Mouse (Mus musculus) erythroid progenitor cell, adult 5-6 weeks (primary cell): ENCODE data around the gene Hmx1. TPM values are rescaled to one million over a fixed set of nuclear protein-coding genes. Genes with fewer than 3 reads are reported as not detected.

Experiments
- ATAC-seq: replicated peaks from 2 replicates; pipeline ENCODE4 v1.8.0; 2016; ENCODE audit warnings: moderate number of reproducible peaks, mild to moderate bottlenecking, moderate TSS enrichment, inconsistent platforms; ENCODE audit not compliant: poor library complexity, low FRiP score, severe bottlenecking
- total RNA-seq, 2 experiments: library from RNA; stranded (forward) in 1 of 2; stranded (reverse) in 1 of 2; fragments of 150-400 nt in 1 of 2; fragments of 186-747, 209-891 nt in 1 of 2; gene quantifications; 2 replicates each; pipeline versions ENCODE4 v1.2.3 to v1.2.4; 2015 to 2017; ENCODE audit warnings: low replicate concordance in 2 of 2

Gene Hmx1
- total RNA-seq (2015; ENCODE audit: low replicate concordance) (not detected in 2 replicates), total RNA-seq (2017; ENCODE audit: low replicate concordance) (not detected in 2 replicates)

DNA sequence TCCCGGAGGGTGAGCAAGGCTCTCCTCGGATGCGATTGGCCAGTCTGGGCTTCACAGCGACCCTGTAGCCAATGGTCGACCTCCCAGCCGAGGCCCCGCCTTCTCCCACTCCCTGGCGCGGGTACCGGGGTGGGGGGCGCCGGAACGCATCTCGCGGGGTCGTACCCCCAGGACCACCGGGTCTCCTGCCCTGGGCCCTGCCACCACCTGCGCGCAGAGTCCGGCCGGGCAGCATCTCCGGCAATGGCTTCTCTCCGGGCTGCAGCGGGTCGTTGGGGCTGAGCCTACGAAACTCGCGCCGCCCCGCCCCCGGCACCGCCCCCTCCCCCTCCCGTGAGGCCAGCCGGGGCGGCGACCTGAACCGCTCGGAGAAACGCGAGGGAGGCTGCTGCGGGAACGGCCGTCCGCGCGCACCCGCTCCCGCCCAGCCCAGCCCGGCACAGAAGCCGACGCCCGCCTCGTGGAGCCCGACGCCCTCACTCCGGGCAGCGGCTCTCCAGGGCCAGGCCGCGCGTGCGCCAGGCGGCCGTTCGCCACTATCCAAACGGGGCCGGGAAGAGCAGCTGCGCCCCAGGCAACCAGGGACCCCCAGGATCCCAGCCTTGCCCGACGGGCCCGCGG, at the start of gene Hmx1:
TSS of gene Hmx1 (plus strand) at position 618 of the 621 bp plus-strand sequence.
- ATAC-seq = no peak

DNA sequence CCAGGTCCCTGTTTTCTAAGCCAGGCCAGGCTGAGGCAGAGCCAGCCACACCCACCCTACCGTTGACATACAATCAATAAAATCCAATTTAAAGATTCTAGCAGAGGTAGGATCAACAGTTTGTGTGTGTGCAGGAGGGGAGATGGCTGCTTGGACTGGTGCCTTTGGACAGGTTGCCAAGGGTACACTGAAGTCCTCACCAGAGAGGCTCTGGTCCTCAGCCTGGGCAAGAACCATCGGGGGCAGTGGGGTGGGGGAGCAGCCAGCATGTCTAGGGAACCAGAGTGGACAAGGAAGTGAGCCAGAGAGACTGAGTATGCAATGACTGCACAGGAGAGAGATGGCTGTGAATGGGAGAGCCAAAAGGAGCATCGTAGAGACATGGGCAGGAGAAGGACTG, 43.8 kb upstream of the Hmx1 start:
- no peak for ATAC-seq

DNA sequence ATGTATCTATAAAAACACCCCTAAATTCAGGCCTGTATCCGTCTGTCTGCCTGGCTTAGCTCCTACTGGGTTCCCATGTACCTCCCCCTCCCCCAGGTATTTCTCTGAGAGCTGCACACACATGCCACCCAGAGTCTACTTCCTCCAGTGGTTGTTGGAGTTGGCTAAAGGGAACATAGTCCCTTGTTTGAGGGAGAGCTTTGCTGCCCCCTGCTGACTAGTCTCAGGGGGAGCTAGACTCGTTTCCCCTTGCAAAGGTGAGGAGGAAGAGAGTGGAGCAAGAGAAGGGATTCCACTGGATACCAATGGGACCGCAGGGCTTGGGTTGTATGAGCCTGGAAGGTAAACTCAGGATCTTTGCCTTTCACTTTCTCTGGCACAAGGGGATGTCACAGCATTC, 40.1 kb upstream of the Hmx1 start:
- no peak for ATAC-seq

DNA sequence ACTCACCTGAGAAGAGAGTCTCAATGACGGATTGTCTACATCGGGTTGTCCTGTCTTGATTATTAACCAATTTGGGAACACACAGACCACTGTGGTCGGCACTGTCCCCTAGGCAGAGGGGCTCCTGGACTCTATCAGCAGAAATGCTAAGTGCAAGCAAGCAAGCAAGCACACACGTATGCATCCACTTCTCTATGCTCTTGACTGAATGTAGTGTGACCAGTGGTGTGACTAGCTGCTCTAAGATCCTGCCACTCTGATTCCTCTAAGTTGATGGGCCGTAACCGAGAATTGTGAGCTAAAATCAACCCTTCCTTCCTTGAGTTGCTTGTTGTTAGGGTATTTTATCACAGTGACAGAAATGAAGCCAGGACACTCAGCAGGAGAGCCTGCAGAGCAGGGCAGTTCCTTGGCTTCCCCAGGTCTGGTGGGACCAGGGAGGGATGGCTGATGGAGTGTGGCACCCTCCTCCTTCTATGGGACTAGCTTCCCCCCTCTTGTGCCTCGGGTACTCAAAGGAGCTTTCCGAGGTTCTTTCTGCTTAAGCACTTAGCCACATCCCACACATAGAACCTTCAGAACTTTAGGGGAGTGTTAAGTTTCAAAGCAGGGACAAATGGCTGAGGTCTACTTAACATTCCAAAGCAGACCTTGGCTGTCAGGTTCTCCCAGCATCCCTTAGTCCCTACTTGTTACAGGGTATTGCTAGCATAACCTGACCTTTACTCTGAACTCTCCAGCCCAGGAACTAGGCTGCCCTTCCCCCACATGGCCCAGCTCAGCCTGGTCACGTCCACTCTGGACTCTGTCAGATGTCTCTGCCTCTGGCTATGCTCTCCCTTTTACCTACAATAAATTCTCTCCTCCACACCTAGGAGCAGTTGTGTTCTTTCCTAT, 31.1 kb upstream of the Hmx1 start:
- ATAC-seq = no peak

DNA sequence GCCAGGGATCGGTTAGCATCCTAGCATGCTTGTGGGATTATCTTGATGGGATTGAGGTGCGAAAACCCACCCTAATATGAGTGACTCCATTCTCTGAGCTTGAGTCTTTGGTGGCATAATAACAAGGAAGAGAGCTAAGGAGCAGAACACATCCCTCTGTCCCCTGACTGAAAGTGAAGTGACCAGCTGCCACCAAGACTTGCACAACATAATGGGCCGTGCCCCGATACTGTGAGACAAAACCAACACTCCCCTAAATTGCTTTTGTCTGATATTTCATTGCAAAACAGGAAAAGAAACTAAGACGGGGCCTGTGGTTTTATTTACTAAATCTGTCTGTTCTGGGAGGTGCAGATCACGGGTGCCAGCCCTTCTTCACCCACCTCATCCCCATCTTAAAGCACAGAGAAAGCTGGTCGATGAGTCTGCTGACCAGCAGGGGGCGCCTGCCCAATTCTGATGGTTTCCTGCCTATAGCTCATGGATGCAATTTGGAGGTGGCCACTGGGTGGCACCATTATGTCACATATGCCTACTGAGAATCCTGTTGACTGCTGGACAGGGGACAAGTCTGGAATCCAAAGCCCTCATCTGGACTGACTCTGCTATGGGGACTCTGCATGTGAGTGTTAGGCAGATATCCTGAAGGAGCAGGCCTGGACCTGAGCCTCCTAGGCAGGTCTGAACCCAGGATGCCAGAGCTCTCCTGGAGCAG, 27.2 kb upstream of the Hmx1 start:
- ATAC-seq = peak; percentile 75

DNA sequence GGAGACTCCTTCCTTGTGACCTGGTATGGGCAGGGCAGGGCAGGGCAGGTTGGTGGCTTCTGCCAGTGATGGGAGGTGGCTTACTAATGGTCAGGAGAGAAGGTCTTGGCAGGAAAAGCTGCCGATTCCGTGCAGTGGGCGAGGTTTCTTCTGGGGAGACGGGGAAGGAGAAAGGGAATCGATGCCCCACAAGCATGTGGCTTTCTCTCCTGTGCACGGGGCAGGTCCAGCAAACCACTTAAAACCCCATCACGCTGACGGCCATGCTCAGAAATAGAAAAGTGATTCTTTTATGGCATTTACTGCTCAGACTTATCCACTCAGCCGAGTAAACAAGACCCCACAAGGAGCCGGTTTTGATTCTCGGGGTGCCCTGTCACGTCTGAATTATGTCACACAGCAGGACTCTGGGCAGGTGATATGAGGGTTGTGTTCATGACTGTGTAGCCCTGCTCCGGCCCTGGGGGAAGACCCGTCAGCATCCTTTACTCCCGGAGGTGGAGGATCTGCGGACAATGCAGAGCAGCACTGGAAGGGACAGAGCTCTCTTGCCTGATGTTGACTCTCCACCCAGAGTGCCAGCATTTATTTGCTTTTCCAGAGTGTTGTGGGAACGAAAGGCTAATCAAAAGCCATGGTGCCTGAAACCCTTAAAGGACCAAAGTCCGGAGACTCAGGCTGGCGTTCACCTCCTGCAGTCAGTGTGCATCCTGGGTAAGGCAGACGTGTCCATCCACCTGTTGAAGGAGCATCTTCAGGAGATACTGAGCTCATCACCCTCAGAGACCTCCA, 22.5 kb upstream of the Hmx1 start:
- no peak for ATAC-seq

DNA sequence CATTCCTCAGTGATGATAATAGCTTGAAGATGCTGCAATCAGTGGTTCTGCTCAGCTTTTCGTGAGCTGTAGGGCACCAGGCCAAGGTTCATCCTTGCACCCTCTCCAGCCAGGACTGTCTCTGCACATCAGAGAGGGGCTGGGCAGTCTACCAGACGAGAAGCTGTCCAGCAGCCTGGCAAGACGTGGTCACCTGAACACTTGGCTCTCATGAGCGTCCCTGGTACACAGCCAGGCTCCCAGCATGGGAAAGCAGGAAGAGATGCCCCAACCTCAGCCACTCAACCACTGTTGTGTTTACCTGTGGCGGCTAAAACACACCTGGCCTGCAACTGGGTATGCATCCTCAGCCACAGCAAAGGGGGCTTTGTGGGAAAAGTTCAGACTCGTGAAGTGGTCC, 20.0 kb upstream of the Hmx1 start:
- ATAC-seq = no peak

DNA sequence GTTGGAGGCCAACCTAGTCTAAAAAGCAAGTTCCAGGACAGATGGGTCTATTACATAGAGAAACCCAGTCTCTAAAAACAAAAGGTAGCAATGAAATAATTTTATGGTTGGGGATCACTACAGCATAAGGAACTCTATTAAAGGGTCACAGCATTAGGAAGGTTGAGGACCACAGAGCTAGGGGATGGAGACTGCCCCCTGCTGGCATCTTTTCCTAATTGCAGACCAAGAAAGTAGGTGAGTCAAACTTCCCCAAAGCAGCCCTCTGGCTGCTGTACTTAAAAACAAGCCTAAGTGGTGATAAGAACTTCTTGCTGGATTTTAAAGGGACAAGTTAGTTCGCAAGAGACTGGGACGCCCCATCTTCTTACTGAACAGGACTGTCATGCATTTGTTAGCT, 9.8 kb upstream of the Hmx1 start:
- no peak for ATAC-seq

DNA sequence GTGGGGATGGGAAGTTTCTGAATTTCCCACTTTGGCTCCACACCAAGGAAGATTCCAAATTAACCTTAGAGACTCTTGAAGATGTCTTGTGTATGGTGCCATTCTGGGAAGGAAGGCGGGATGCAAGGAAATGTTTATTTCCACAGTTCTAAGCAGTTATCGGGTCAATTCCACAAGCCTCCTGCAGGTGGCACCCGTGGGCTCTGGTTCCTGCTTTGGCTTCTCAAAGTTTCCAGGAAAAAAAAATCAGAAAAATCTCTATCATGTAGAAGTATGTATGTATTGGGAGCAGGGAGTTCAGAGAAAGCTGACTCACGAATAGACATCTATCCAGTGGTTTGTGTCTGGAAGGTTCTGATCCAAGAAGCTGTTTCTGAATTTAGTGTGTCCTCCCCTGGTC, 9.1 kb upstream of the Hmx1 start:
- ATAC-seq = no peak

DNA sequence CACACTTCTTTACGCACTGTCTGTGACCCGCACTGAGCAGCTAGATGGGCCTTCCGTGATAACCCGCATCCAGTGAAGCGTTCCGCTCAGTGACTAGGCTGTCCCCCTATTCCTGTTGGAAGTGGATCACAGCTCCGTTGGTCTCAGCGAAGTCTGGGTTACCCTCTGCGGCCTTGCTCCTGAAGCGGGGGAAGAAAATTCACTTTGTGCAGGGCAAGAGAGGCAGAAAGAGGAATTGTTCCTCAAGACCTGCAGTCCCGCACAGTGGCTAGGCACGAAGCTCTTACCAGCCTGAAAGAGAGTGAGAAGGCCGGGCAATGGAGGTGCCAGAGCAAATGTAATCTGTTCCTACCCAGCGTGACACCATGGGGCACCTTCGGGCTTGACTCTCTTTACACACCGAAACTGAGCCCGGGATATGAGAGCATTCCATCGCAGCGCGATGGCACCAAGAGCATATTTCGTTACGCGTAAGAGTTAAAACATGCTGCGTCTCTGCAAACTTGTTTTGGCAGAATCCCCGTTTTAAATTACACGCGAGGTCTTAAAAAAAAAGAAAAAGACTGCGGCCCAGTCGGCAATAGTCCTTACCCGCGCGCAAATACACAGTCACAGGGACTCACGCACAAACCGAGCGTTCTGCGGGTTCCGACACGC, 946 bp upstream of the Hmx1 start:
- no peak for ATAC-seq

DNA sequence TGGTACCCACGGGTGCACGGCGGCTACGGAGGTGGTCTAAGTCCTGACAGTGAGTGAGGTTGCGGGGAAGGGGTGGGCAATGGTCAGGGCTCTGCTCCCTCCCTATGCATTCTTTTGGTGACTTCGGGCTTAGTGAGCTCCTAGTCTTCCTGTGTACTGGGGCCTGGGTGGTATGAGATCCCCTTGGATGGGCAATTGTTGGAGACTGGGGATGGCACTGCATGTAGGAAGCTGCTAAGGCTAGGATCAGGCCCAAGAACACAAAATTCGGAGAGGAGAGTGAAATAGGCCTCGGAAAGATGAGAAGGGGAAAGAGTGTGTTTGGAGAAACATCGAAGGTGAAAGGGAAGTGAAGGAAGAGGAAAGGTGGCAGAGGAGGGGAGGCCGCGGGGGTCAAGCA, 533 bp downstream of the Hmx1 start:
- ATAC-seq = no peak

DNA sequence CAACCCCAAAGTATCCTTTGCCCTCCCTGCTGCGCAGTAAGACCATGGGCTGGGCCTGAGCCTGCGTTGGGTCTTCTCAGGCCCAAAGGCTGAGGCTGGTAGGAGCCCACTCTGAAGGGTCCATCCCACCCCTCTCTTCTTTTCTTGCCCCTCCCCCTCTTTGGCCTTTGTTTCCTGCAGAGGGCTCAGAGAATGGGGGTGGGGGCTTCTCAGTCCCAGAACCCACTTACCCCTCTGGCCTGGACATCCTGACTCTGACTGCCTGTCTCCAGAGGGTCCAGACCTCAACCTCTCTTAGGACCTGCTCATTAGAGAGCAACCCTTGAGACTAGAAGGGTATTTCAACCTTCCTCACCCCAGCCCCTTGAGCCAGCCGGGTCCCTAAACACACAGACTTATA, 1.0 kb downstream of the Hmx1 start:
- ATAC-seq = no peak

DNA sequence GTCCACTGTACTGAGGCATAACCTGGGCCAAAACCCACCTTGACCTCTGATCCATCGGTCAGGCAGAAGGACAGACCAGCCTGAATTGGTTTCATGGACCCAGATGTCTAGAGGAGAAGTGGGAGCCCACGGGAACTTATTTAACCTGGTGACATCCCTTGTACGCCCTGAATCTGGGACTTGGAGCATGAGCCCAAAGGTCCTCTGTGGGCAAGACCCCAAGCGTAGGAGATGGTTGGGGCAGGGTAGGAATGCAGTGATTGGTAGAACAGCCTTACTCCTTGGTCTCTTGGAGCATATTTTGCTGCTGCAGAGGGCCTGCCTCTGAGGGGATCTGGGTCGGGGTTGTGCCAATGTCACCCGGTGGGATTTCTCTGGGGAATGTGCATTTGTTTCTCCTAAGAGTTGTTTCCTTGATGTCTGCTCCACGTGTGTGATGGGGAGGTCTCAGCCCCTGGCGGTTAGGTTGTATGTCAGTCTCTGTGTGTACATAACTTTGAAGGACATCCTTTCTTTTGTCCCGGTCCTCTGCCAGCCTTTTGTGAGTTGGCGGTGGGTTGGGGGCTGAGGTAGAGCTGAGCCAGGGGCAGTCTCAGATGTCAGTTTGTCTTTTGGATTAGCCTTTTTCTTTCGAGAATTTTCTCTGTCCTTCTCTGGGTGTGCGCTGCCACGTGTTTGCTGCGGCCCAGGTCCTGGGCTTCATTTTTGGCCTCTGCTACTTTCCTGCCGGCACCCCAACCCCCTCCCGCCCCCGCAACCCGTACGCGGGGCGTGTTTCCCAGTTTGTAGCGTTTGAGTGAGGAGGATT, 2.1 kb downstream of the Hmx1 start:
- no peak for ATAC-seq

DNA sequence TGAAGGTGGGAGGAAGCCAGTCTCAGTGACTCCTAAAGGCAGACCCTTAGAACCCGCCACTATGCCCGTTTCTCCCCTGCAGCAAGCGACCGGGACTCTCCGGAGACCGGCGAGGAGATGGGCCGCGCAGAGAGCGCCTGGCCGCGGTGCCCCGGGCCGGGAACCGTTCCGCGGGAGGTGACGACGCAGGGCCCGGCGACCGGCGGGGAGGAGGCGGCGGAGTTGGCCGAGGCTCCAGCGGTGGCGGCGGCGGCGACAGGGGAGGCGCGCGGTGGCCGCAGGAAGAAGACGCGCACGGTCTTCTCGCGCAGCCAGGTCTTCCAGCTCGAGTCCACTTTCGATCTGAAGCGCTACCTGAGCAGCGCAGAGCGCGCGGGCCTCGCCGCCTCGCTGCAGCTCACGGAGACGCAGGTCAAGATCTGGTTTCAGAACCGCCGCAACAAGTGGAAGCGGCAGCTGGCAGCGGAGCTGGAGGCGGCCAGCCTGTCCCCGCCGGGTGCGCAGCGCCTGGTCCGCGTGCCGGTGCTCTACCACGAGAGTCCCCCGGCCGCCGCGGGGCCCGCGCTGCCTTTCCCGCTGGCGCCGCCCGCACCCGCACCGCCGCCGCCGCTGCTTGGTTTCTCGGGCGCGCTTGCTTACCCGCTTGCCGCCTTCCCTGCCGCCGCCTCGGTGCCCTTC, 2.9 kb downstream of the Hmx1 start:
- no peak for ATAC-seq

DNA sequence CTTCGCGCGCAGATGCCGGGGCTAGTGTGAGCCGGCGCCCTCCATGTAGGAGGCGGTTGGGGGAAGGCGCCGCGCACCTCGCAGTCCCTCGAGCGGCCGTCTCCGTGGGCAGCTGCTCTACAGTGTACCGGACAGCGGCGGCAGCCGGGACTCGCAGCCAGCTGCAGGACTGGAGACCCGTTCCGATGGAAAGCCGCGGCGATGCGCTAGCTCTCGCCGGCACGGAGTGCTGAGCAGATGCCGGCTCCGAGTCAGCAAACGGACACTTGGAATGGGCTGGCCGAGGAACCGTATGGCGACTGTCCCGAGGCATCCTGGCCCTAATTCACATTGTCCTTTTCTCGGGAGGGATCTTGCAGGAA, 3.4 kb downstream of the Hmx1 start:
- no peak for ATAC-seq

DNA sequence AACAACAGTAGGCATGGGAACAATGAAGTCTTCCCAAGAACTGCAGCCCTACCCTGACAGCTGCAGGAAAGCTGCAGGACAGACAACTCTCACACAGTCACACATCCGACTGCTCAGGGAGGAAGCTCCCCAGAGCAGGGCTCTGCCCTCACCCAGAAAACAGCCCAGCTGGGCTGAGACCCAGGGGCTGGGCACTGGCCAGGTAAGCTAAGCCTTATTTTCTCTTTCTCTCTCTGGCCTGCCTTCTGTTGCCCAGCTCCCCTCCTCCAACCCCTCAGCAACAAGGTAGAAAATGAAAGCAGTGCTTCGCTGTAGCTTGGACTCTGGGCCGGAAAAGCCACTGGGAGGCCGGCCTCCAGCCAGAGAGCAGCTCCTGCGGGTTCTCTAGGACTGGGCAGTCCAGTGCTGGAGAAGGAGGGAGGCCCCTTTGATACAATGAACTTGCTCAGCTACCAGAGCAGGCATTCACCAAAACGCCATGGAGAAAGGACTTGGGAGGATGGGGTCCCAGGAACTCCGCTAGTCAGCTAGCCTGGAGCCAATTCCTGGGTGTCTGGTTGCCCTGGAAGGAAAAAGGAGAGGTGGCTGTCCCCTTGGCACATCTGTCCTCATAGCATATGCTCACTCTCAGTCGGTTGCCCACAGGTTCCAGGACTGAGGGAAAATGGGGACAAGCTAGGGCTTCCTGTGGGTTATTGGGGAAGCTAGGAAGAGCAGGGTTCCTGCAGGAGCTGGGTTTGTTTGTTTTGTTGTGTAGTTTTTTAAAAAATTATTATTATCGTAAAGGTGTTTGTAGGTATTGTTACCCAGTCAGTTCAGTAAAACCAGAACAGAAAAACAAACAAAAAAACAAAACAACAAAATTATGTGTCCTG, 6.9 kb downstream of the Hmx1 start:
- no peak for ATAC-seq

DNA sequence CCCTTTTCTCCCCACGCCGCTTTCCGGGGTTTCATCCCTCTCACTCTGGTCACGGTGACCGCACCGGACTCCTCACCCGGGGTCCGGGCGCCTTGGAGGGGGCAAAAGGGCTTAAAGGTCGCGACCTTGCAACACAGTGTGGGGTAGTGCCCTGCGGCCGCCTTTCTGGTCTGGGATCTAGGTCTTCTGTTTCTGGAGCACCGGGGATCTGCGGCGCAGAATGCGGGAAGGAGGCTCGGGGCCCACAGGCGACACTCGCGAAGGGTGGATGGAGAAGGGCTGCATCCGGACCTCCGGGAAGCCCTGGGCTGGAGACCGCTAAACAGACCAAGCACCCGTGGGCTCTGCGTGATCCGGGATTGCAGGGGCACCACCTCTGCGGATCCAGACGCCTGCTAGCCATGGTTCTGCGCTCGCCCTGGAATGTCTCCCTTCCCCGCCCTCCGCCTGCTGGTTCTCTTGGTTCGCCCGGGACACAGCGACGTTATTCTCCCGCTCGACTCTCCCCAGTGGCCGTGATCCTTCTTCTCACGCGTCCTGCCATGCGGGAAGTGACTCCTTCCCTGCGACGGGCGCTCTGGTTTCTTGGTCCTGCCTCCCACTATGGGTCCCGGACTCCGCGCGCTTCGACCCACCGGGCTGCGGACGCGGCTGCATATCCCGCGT, 8.2 kb downstream of the Hmx1 start:
- no peak for ATAC-seq
